Mouse (Mus musculus) layer of hippocampus, adult 2 months (tissue): Measurements from ENCODE around the gene Rtl8c. TPM values are rescaled to one million over a fixed set of nuclear protein-coding genes. Genes with fewer than 3 reads are reported as not detected.
"Not testable (repeated sequence)": the region's sequence is repeated elsewhere in the genome, so short reads cannot be mapped to it uniquely, and the experiment has no call there.

Experiments used
- DNase-seq, 2 experiments: peaks; one replicate each; pipeline ENCODE4 v3.0.0; 2022; ENCODE audit warnings: low spot score in 2 of 2
- H3K27ac ChIP-seq: fragments of 200-600 bp; 2 replicates; pipeline ENCODE4 v1.8.1; 2022
- H3K4me3 ChIP-seq: fragments of 200-600 bp; 2 replicates; pipeline ENCODE4 v1.8.1; 2022; ENCODE audit warnings: mild to moderate bottlenecking
- CTCF ChIP-seq: fragments of 200-600 bp; conservative IDR thresholded peaks from 2 replicates; pipeline ENCODE4 v1.8.1; 2022; ENCODE audit warnings: antibody characterized with exemption, mild to moderate bottlenecking, moderate library complexity
- total RNA-seq, 2 experiments: library from RNA; stranded (reverse); gene quantifications; 2 replicates each; pipeline ENCODE4 v1.2.3; 2021

Rtl8c gene
- total RNA-seq, 2 experiments from 2014 or later, result 174 to 189 TPM

GRCm38 (mm10) chrX:53645885-53646284, 38.1 kb downstream of the Rtl8c start:
- no peak for TF ChIP-seq CTCF
- H3K27ac ChIP-seq, result no peak overlapping the region
- no peak for DNase-seq
- H3K4me3 ChIP-seq, result no peak overlapping the region

- H3K4me3 ChIP-seq, H3K27ac ChIP-seq, DNase-seq: not testable (repeated sequence)
Measured at GRCm38 (mm10) chrX:53652917-53653316, 45.1 kb downstream of the Rtl8c start.

Other genes starting within 250 kb of the Rtl8c start
- gene Mospd1, start 237.5 kb upstream of the Rtl8c start, total RNA-seq, result 10 to 100 TPM in 1 of 2 experiments, 1 to 10 TPM in 1; 9.7 to 12.4 TPM
- not detected for gene Etd, start 173.1 kb upstream of the Rtl8c start, total RNA-seq
- under 1 TPM in 1 of 2 experiments, not detected in 1; 0.71 TPM for gene Gm14597, start 947 bp downstream of the Rtl8c start, total RNA-seq
- 100 to 1,000 TPM; 198 to 264 TPM for gene Rtl8a, start 35.6 kb downstream of the Rtl8c start, total RNA-seq
- gene Rtl8b, start 62.4 kb downstream of the Rtl8c start, total RNA-seq, result 100 to 1,000 TPM; 164 to 168 TPM
- gene 4930502E18Rik, start 116.8 kb downstream of the Rtl8c start, total RNA-seq, result not detected
- gene 1700013H16Rik, start 149.8 kb downstream of the Rtl8c start, total RNA-seq, result not detected
- gene Zfp36l3, start 168.4 kb downstream of the Rtl8c start, total RNA-seq, result not detected
- gene Xlr, start 189.7 kb downstream of the Rtl8c start, total RNA-seq, result 1 to 10 TPM in 1 of 2 experiments, under 1 TPM in 1; 0.95 to 1.5 TPM